Mouse (Mus musculus) layer of hippocampus, adult 9-11 months (tissue): ENCODE data around the gene Mrps25.

ENCODE experiments used
- DNase-seq: peaks from one replicate; pipeline ENCODE4 v3.0.0; 2022

Mrps25 gene

DNA sequence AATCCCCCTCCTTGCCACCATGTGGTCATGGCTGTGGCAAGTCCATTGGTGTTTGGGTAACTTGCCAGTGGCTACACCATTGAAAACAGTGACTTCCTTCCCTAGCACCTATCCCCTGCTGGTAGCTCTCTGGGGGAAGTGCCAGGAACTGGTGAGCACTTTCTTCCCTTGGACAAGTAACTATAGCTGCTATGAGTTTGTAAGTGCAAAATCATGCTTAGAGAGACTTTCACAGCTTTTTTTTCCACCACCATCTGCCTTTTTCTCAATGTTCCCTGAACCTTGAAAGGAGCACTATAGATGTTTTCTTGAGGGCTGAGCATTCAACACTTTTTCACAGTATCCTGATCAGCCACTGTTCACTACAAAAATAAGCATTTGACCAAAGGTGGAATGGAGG lies 59.3 kb downstream of the Mrps25 start:
- no peak for DNase-seq
